Mouse (Mus musculus) kidney, postnatal 10 days (tissue): ENCODE data around the gene Rundc3a.
A peak's percentile ranks its signal among the peaks of the same experiment; 100 is the strongest.

Source experiments
- DNase-seq: peaks from one replicate; pipeline ENCODE4 v3.0.0; 2021; ENCODE audit warnings: mixed read lengths

Rundc3a gene

GRCm38 (mm10) chr11:102394421-102395124, 1.4 kb downstream of the Rundc3a start:
- no peak for DNase-seq

- DNase-seq: no peak
Observed at GRCm38 (mm10) chr11:102395250-102395649, 2.0 kb downstream of the Rundc3a start.

GRCm38 (mm10) chr11:102396263-102396662, 3.1 kb downstream of the Rundc3a start:
- no peak for DNase-seq

DNA sequence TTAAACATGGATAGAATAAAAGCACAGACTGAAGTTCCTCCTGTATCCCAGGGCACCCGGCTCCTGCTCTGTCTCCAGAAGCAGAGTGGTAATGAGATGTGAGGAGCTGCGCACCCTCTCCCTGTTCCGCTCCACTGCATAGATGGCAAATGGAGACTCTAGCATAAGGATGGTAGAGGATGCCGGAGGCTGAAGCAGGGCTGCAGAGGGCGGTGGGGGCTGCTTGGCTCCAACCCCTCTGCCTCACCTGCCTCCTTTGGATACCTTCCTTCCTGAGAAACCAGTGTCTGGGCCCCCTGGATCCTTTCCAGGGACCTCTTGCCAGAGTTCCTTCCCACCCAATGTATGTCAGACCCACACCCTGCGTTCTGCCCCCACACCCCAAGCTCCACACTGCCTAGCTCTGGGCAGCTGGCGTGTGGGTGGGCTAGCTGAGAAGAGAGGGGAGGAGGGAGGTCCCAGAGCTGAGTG, 3.5 kb downstream of the Rundc3a start:
- no peak for DNase-seq

- peak; percentile 55 for DNase-seq
Observed at GRCm38 (mm10) chr11:102398007-102398825, 5.0 kb downstream of the Rundc3a start.

GRCm38 (mm10) chr11:102399107-102399506, 5.9 kb downstream of the Rundc3a start:
- no peak for DNase-seq

- peak; percentile 50 for DNase-seq
Observed at GRCm38 (mm10) chr11:102399610-102400072, 6.4 kb downstream of the Rundc3a start.

- no peak for DNase-seq
Observed at GRCm38 (mm10) chr11:102400513-102401084, 7.4 kb downstream of the Rundc3a start.

GRCm38 (mm10) chr11:102401898-102402500, 8.8 kb downstream of the Rundc3a start:
- peak; percentile 10 for DNase-seq

DNA sequence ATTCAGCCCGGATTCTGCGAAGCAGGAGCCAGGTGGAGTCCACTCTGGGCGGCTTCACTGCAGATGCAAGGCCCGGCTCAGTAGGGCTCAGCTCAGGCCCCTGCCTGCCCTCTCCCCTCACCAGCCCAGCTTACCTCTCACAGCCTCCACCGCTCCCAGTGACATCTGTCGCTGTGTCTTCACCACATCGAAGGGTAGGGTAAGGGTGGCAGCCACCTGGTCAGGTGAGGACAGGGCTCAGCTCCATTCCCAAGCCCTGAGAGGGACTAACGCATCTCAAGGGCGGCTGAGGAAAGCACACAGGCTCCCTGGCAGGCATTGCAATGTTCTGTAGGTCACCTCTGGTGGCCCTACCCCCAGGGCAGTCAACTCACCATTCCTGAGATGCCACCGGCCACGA, 10.5 kb downstream of the Rundc3a start:
- DNase-seq: no peak

- DNase-seq: peak; percentile 20
Observed at GRCm38 (mm10) chr11:102404161-102405010, 11.2 kb downstream of the Rundc3a start.

DNA sequence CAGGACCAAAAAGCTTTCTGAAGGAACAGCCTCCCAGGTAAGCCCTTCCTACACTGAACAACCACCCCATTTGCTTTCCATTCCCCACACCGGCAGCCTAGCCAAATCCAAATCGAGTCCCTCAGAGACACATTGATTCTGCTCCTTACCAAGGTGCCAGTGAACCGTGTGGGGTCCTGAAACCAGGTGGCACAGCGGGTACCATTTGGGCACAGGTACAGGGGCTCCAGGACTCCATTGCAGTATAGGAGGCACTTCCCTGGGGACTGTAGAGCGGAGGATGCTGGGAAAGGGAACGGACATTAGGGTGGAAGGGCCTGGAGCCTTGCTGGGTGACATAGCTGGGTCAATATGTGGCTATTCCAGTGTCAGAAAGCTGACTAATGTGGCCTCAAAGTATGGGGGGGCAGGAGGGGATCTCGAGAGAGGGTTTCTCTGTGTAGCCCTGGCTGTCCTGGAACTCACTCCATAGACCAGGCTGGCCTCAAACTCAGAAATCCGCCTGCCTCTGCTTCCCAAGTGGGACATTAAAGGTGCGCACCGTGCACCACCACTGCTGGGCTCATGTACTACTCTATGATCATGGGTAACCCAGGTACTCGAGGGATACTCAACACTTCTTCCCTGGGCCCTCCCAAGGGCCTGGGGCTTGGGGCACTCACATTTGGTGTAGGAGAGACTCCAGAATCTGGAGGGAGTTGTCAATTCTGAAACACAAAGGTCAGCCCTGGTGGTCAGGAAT, 12.5 kb downstream of the Rundc3a start:
- no peak for DNase-seq

- DNase-seq: peak; percentile 28
Observed at GRCm38 (mm10) chr11:102406401-102406800, 13.2 kb downstream of the Rundc3a start.

DNA sequence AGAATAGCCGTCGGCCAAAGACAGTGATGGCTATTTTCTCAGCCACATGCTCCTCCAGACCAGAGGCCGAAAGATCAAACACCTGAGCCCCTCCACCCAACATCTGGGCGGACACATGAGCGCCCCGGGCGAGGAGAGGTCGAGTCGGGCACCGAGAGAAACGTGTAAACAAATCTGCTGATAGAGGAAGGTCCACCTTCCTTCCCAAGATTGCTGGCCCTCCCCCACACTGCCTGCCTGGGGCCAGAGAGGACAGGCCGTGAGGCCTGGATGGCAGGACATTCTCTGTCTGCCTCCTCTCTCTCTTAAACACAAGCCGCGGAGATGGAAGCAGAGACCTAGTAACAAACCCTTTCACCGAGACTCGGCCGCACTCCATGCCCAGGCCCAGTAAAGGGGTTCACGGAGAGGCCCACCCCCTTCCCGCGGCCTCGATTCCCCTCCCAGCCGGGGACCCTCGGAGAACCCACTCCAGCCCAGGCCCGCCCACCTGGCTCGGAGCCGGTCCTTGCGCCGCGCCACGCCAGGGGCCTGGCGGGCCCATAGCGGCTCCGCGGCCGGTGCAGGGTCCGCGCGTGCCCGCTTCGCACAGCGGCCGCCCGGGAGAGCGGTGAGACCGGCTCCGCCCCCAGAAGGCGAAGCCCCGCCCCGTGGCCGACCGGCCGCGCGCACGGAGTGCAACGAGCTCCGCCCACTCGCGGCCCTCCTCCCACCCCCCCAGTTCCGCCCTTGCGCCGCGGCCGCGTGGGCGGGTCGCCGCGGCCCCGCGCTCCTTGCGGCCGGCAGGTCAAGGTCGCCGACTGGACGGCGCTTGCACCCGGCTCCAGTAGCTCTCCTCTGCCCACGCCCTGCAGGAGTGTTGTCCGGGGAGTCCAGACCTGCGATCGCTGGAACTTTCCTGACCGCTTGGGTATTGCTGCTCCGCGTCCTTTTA, 14.0 kb downstream of the Rundc3a start:
- DNase-seq: peak; percentile 97

- no peak for DNase-seq
Observed at GRCm38 (mm10) chr11:102407834-102408215, 14.6 kb downstream of the Rundc3a start, which contains the start of gene Slc25a39. Gene Slc25a39, minus strand, starts transcription at chr11:102407946.

DNA sequence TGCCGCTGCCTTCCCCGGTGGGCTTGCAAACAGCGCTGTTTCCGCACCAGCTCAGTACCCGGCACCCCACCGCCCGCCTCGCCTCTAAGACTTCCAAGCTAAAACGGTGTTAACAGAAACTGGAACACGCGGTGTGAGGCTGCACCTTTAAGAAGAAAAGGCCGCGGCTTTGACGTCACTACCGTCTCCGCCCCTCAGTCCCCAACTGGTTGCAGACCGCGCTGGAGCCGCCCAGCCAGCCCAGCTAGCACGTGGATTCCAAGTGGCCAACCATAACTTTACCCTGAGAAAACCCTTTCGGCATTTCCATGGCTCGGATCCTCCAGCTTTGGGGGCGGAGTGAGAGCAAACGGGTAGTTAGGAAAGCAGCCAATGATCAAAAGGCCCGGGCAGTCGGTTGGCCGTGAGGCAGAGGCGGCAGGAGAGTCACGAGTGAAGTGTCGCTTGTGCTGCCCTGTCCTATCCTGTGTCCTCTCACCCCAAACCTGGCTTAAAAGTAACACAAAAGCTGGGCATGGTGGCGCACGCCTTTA, 15.2 kb downstream of the Rundc3a start:
- DNase-seq: peak; percentile 99

DNA sequence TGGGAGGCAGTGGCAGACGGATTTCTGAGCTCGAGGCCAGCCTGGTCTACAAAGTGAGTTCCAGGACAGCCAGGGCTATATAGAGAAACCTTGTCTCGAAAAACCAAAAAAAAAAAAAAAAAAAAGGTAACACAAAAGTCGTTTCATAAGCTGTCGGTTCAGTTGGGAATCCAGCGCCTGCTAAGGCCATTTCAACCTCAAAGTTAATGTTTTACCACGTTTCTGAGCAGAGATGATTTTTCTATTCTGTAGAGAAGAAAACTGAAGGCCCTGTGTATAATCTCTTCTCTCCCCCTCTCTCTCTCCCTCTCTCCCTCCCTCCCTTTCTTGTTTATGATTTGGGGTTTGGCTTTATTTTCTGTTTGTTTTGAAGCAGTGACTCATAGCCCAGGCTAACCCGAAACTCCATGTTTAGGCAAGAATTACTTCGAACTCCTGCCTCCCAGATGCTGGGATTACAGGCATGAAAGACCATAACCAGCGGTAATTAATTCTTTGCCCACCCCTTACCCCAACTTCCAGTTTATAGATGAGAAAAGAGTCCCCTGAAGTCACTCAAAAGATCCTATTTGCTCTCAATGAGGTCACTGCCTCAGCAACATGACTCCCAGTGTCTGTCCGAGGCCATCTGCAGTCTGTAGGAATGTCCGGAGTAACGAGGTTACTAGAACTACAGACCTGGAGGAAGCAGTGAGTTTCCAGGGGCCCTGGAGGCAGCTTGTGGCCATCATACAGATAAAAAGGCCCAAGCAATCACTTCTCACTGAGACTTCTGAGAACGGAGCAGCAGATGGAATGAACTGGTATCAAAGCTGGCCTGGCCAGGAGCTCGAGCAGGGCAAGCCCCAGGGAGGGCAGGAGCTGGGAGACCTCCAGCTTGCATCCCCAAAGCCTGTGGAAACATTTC, 15.9 kb downstream of the Rundc3a start:
- no peak for DNase-seq

DNA sequence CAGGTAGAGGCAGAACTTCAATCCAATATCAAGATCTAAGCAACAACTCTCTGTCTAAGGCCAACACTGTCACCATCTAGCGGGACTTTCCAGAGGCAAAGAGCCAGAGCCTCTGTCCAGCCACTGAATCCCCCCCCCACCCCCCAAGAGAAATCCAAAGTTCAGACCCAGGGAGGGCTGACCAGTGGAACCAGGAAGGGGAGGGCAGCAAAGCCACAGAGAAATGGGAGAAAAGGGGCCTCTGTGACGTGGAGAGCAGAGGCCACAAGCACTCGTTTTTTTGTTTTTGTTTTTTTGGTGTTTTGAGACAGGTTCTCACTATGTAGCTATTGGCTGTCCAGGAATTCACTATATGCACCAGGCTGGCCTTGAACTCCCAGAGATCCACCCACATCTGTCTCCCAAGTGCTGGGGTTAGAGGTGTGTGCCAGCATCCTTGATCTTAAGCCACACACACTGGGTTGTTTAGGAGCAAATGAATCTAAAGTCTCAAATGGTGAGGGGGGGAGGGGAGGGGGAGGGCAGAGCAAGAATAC, 16.7 kb downstream of the Rundc3a start:
- peak; percentile 32 for DNase-seq
